Mouse (Mus musculus) stomach, embryonic 14.5 days (tissue): ENCODE measurements around the gene Vwa1. TPM values are rescaled to one million over a fixed set of nuclear protein-coding genes. Genes with fewer than 3 reads are reported as not detected.

Source experiments
- ATAC-seq: fragments of 200-750 bp; cut with Nextera tagmentation; 2 replicates; pipeline ENCODE4 v1.8.0; 2017; ENCODE audit warnings: low read depth, moderate TSS enrichment; ENCODE audit not compliant: insufficient number of reproducible peaks, insufficient read depth, low FRiP score
- H3K27ac ChIP-seq: fragments of 300-500 bp; sonication (generic); 2 replicates; pipeline ENCODE4 v1.5.1; 2014; ENCODE audit warnings: mild to moderate bottlenecking, low read length, moderate library complexity, mixed read lengths
- H3K27me3 ChIP-seq: fragments of 300-500 bp; sonication (generic); 2 replicates; pipeline ENCODE4 v1.6.1; 2014; ENCODE audit warnings: low read length, control low read depth, mixed read lengths; ENCODE audit not compliant: control insufficient read depth, insufficient read depth
- H3K36me3 ChIP-seq: fragments of 300-500 bp; sonication (generic); 2 replicates; pipeline ENCODE4 v1.6.1; 2014; ENCODE audit warnings: mild to moderate bottlenecking, control low read depth, low read length, moderate library complexity, mixed read lengths; ENCODE audit not compliant: control insufficient read depth, insufficient read depth
- H3K4me1 ChIP-seq: fragments of 300-500 bp; sonication (generic); 2 replicates; pipeline ENCODE4 v1.6.1; 2014; ENCODE audit warnings: low read length, control low read depth, mixed read lengths; ENCODE audit not compliant: control insufficient read depth, insufficient read depth
- H3K4me2 ChIP-seq: fragments of 300-500 bp; sonication (generic); replicated peaks from 2 replicates; pipeline ENCODE4 v1.6.1; 2014; ENCODE audit warnings: low read depth, low read length, control low read depth
- H3K4me3 ChIP-seq: fragments of 300-500 bp; sonication (generic); 2 replicates; pipeline ENCODE4 v1.5.1; 2014; ENCODE audit warnings: low read depth, low read length, control low read depth
- H3K9ac ChIP-seq: fragments of 300-500 bp; sonication (generic); replicated peaks from 2 replicates; pipeline ENCODE4 v1.6.1; 2014; ENCODE audit warnings: low read depth, mild to moderate bottlenecking, control low read depth, low read length, moderate library complexity, mixed read lengths
- H3K9me3 ChIP-seq: fragments of 300-500 bp; sonication (generic); 2 replicates; pipeline ENCODE4 v1.6.1; 2016; ENCODE audit warnings: low read depth, low read length, control low read depth; ENCODE audit not compliant: control insufficient read depth
- WGBS: fragments of 180-500 bp; shearing (Covaris S2); extraction: QIAGEN DNeasy Blood & Tissue Kit; methylation state at CpG from one replicate; pipeline ENCODE4 v1.1.7; 2014; 5-methylcytosine and 5-hydroxymethylcytosine counted together
- polyA plus RNA-seq: library from polyadenylated mRNA; unstranded; fragments of >200 nt; fragmentation: Nextera tagmentation; extraction: Ambion mirVana; gene quantifications from 2 replicates; pipeline ENCODE4 v1.2.1, GENCODE M21; 2014

The Vwa1 gene
- polyA plus RNA-seq, 1 experiment from 2014 or later: 26.8 TPM

GRCm38 (mm10) chr4:155785819-155786218 lies 11.3 kb upstream of the Vwa1 start, which contains the start of gene Tmem88b:
Gene Tmem88b, minus strand, starts transcription at chr4:155785874.
- no peak for ATAC-seq
- Histone ChIP-seq H3K4me1 (peaks cover 6% of the 10 kb centered on the region; the same call in 1 of the 2 replicates), H3K4me2 (peak within 1 kb of the TSS; percentile 62), H3K9ac (no peak within 1 kb of the TSS), H3K27ac (no peak within 1 kb of the TSS), H3K36me3 (no peaks in the 10 kb centered on the region), H3K27me3 (no peaks in the 10 kb centered on the region), H3K4me3 (peak within 1 kb of the TSS; percentile 58; the same call in 1 of the 2 replicates), H3K9me3 (no peaks in the 10 kb centered on the region)
- 61% methylated on average over 5 of the region's 5 CpGs for WGBS

GRCm38 (mm10) chr4:155785246-155785645 lies 10.7 kb upstream of the Vwa1 start:
- 81% methylated on average over 10 of the region's 10 CpGs for WGBS
- Histone ChIP-seq H3K27ac (no peak overlapping the region), H3K9me3 (no peaks in the 10 kb centered on the region), H3K4me3 (no peak overlapping the region), H3K27me3 (no peaks in the 10 kb centered on the region), H3K4me1 (peaks cover 7% of the 10 kb centered on the region; the same call in 1 of the 2 replicates), H3K9ac (no peak overlapping the region), H3K4me2 (no peak overlapping the region), H3K36me3 (no peaks in the 10 kb centered on the region)
- no peak for ATAC-seq

GRCm38 (mm10) chr4:155784081-155784701 lies 9.7 kb upstream of the Vwa1 start:
- peak; percentile 66 for ATAC-seq
- H3K4me3 ChIP-seq: peak overlapping the region; percentile 58
- peak overlapping the region; percentile 71 for H3K27ac ChIP-seq
- H3K9ac ChIP-seq: peak overlapping the region; percentile 65
- peaks cover 7% of the 10 kb centered on the region; the same call in 1 of the 2 replicates for H3K4me1 ChIP-seq
- no peaks in the 10 kb centered on the region for H3K36me3 ChIP-seq
- WGBS: under 1% methylated on average over 52 of the region's 52 CpGs
- no peaks in the 10 kb centered on the region for H3K27me3 ChIP-seq
- peak overlapping the region; percentile 62 for H3K4me2 ChIP-seq
- no peaks in the 10 kb centered on the region for H3K9me3 ChIP-seq

- Histone ChIP-seq H3K27ac (no peak overlapping the region; the same call in 1 of the 2 replicates), H3K4me2 (peak overlapping the region; percentile 62), H3K9ac (peak overlapping the region; percentile 65; the same call in 1 of the 2 replicates), H3K27me3 (no peaks in the 10 kb centered on the region), H3K4me1 (peaks cover 7% of the 10 kb centered on the region; the same call in 1 of the 2 replicates), H3K4me3 (peak overlapping the region; percentile 58), H3K9me3 (no peaks in the 10 kb centered on the region), H3K36me3 (no peaks in the 10 kb centered on the region)
- ATAC-seq: no peak
- WGBS: 38% methylated on average over 16 of the region's 16 CpGs
Measured at GRCm38 (mm10) chr4:155783486-155784080, 9.1 kb upstream of the Vwa1 start.

- no peak overlapping the region for H3K4me2 ChIP-seq
- no peak overlapping the region for H3K9ac ChIP-seq
- H3K27ac ChIP-seq: peak overlapping the region; percentile 67; the same call in 1 of the 2 replicates
- no peak overlapping the region for H3K4me3 ChIP-seq
- no peaks in the 10 kb centered on the region for H3K9me3 ChIP-seq
- WGBS: 21% methylated on average over 6 of the region's 6 CpGs
- H3K36me3 ChIP-seq: no peaks in the 10 kb centered on the region
- no peaks in the 10 kb centered on the region for H3K27me3 ChIP-seq
- ATAC-seq: no peak
- peaks cover 7% of the 10 kb centered on the region; the same call in 1 of the 2 replicates for H3K4me1 ChIP-seq
Measured at GRCm38 (mm10) chr4:155780895-155781294, 6.4 kb upstream of the Vwa1 start.

GRCm38 (mm10) chr4:155779498-155779897 lies 5.0 kb upstream of the Vwa1 start:
- ATAC-seq: no peak
- no peak overlapping the region for H3K4me3 ChIP-seq
- peaks cover 16% of the 10 kb centered on the region; the same call in 1 of the 2 replicates for H3K4me1 ChIP-seq
- WGBS: 77% methylated on average over 4 of the region's 4 CpGs
- H3K4me2 ChIP-seq: no peak overlapping the region
- no peaks in the 10 kb centered on the region for H3K27me3 ChIP-seq
- no peaks in the 10 kb centered on the region for H3K36me3 ChIP-seq
- no peak overlapping the region for H3K9ac ChIP-seq
- no peaks in the 10 kb centered on the region for H3K9me3 ChIP-seq
- H3K27ac ChIP-seq: no peak overlapping the region

- H3K4me3 ChIP-seq: no peak overlapping the region
- no peaks in the 10 kb centered on the region for H3K9me3 ChIP-seq
- H3K4me2 ChIP-seq: no peak overlapping the region
- no peak overlapping the region for H3K9ac ChIP-seq
- H3K27me3 ChIP-seq: no peaks in the 10 kb centered on the region
- ATAC-seq: no peak
- peaks cover 20% of the 10 kb centered on the region; the same call in 1 of the 2 replicates for H3K4me1 ChIP-seq
- no peak overlapping the region for H3K27ac ChIP-seq
- WGBS: 73% methylated on average over 2 of the region's 2 CpGs
- no peaks in the 10 kb centered on the region for H3K36me3 ChIP-seq
Measured at GRCm38 (mm10) chr4:155777816-155778215, 3.3 kb upstream of the Vwa1 start.

GRCm38 (mm10) chr4:155776704-155777335 lies 2.3 kb upstream of the Vwa1 start:
- Histone ChIP-seq H3K27ac (peak overlapping the region; percentile 48; the same call in 1 of the 2 replicates), H3K4me3 (no peak overlapping the region), H3K4me1 (peaks cover 20% of the 10 kb centered on the region; the same call in 1 of the 2 replicates), H3K9ac (no peak overlapping the region), H3K9me3 (no peaks in the 10 kb centered on the region), H3K36me3 (no peaks in the 10 kb centered on the region), H3K27me3 (no peaks in the 10 kb centered on the region), H3K4me2 (no peak overlapping the region)
- no peak for ATAC-seq
- 60% methylated on average over 2 of the region's 2 CpGs for WGBS
